Mouse (Mus musculus): Measurements from ENCODE around the gene Kcnip1. TPM values are rescaled to one million over a fixed set of nuclear protein-coding genes. Genes with fewer than 3 reads are reported as not detected.
A peak's percentile ranks its signal among the peaks of the same experiment; 100 is the strongest.

Gene Kcnip1
- polyA plus RNA-seq, 1 experiment from 2014 or later: 9.0 TPM

DNA sequence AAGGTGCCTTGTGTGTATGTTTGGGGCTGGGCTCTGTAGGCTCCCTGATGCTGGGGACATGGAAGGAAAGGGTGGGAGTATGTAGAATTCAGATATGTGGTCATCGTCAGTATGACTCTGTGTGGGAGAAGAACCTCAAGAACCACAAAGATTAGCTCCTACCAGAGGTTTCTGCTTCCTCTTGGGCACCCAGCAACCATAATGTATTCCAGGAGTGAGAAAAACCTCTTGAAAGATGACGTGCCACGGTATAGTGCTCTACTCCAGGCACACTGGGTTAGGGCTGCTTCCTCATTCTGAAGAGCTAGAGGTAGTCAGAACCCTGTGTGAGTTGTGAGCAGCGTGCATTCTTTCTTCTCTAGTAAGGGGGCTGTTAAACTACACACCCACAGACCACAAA, 25.2 kb downstream of the Kcnip1 start:
- no peaks in the 10 kb centered on the region for H3K9me3 ChIP-seq (ENCODE audit: control insufficient read depth, low read length)
- no peak overlapping the region for H3K27ac ChIP-seq (ENCODE audit: low read depth, low read length)
- no peaks in the 10 kb centered on the region for H3K27me3 ChIP-seq (ENCODE audit: control insufficient read depth, insufficient read depth, low read length)
- WGBS: 76% methylated on average over 4 of the region's 4 CpGs
- ATAC-seq (ENCODE audit: low FRiP score): no peak
- no peak overlapping the region for H3K4me2 ChIP-seq
- no peak overlapping the region for H3K4me3 ChIP-seq (ENCODE audit: low read depth, low read length)
- no peaks in the 10 kb centered on the region for H3K36me3 ChIP-seq (ENCODE audit: control insufficient read depth, insufficient read depth, low read length)
- no peak overlapping the region for H3K9ac ChIP-seq (ENCODE audit: low read length)
- no peak for DNase-seq (ENCODE audit: low spot score, missing footprints)
- H3K4me1 ChIP-seq (ENCODE audit: control insufficient read depth, insufficient read depth, low read length): no peaks in the 10 kb centered on the region

DNA sequence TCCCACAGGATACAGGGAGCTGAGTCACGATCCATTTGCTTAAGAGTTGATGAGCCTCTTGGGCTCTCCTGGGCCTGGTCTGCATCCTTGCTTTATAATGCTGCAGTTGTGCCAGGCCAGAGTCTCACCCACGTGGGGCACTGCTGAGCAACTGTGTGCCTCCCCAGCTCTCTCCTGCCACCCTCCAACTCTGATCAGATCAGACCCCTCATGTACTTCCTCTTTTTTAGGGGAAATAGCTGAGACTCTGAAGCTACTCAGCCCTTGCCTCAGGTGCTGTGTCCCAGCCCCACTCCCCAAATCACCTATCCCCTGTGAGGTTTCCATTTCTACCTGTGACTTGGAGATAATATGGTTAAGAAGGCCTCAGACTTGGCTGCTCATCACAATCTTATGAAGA, 27.6 kb downstream of the Kcnip1 start:
- ATAC-seq (ENCODE audit: low FRiP score): no peak
- Histone ChIP-seq H3K27me3 (ENCODE audit: control insufficient read depth, insufficient read depth, low read length) (no peaks in the 10 kb centered on the region), H3K27ac (ENCODE audit: low read depth, low read length) (no peak overlapping the region), H3K4me1 (ENCODE audit: control insufficient read depth, insufficient read depth, low read length) (no peaks in the 10 kb centered on the region), H3K4me3 (ENCODE audit: low read depth, low read length) (no peak overlapping the region), H3K9ac (ENCODE audit: low read length) (no peak overlapping the region), H3K4me2 (no peak overlapping the region), H3K36me3 (ENCODE audit: control insufficient read depth, insufficient read depth, low read length) (no peaks in the 10 kb centered on the region), H3K9me3 (ENCODE audit: control insufficient read depth, low read length) (no peaks in the 10 kb centered on the region)
- no peak for DNase-seq (ENCODE audit: low spot score, missing footprints)
- WGBS: 60% methylated on average over 2 of the region's 2 CpGs

DNA sequence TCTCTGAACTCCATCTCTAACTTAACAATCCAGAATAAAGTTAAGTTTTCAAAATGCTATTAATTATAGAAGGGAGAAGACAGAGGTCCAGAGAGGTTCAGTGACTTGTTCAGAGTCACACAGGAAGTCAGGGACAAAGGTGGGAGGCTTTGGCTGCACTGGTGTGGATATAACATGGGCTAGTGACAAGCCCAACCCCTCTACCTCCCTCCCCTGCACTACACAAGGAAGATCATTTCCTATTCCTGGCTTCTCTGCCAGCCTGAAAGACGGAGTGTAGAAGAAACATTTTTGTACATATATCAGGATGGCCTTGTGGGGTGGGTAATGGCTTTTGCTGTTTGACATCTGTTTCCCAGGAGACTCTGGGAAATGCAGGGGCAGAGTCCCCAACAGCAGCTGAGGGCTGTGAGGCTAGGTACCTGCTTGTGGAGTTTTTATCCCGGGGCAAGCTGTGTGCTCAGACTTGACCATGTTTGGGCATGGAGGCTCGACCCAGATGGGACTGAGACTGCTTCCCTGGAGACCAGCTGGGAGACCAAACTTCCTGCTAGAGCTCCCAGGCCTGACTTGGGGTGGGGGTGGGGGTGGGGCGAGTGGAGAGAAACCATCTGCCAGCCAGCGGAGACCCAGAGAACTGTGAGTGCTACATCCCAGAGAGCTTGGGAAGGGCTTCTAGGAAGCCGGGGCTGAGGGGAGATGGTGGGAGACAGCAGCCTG, 30.1 kb downstream of the Kcnip1 start, which contains the start of gene Kcnmb1:
Gene Kcnmb1 (plus strand): TSS at position 326 of the 720 bp plus-strand sequence.
- 49% methylated on average over 6 of the region's 6 CpGs for WGBS

DNA sequence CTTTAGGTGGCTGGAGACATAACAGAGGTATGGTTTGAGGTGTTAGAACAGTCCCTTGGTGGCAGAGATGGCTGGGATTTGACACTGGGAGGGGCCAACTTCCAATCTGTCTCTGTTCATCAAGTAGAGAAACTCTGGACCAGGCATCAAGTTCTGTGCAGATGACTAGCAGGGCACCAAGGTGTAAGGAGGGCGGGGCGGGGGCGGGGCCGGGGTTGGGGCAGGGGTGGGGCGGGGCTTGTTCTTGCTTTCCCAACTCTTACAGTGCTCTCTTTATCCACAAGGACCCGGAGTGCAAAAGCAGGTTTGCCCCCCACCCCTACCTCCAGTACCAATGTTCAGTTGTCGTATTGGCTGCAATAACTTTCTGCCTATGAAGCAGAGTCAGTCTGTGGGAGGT, 30.8 kb downstream of the Kcnip1 start:
- no peak overlapping the region for H3K27ac ChIP-seq (ENCODE audit: low read depth, low read length)
- no peak overlapping the region for H3K9ac ChIP-seq (ENCODE audit: low read length)
- DNase-seq (ENCODE audit: low spot score, missing footprints) (peak; percentile 57), ATAC-seq (ENCODE audit: low FRiP score) (no peak)
- H3K4me2 ChIP-seq: no peak overlapping the region
- H3K4me3 ChIP-seq (ENCODE audit: low read depth, low read length): no peak overlapping the region
- no peaks in the 10 kb centered on the region for H3K36me3 ChIP-seq (ENCODE audit: control insufficient read depth, insufficient read depth, low read length)
- no peaks in the 10 kb centered on the region for H3K27me3 ChIP-seq (ENCODE audit: control insufficient read depth, insufficient read depth, low read length)
- H3K4me1 ChIP-seq (ENCODE audit: control insufficient read depth, insufficient read depth, low read length): no peaks in the 10 kb centered on the region
- WGBS: 45% methylated on average over 7 of the region's 7 CpGs
- no peaks in the 10 kb centered on the region for H3K9me3 ChIP-seq (ENCODE audit: control insufficient read depth, low read length)

More for the DNA sequence above, 30.1 kb downstream of the Kcnip1 start, which contains the start of gene Kcnmb1:
- Histone ChIP-seq H3K36me3 (ENCODE audit: control insufficient read depth, insufficient read depth, low read length) (no peaks in the 10 kb centered on the region), H3K9ac (ENCODE audit: low read length) (no peak within 1 kb of the TSS), H3K4me1 (ENCODE audit: control insufficient read depth, insufficient read depth, low read length) (no peaks in the 10 kb centered on the region), H3K4me2 (no peak within 1 kb of the TSS), H3K27me3 (ENCODE audit: control insufficient read depth, insufficient read depth, low read length) (no peaks in the 10 kb centered on the region), H3K4me3 (ENCODE audit: low read depth, low read length) (no peak within 1 kb of the TSS), H3K27ac (ENCODE audit: low read depth, low read length) (no peak within 1 kb of the TSS), H3K9me3 (ENCODE audit: control insufficient read depth, low read length) (no peaks in the 10 kb centered on the region)
- ATAC-seq (ENCODE audit: low FRiP score) (peak; percentile 50; the same call in 1 of the 2 replicates), DNase-seq (ENCODE audit: low spot score, missing footprints) (peak; percentile 75)

DNA sequence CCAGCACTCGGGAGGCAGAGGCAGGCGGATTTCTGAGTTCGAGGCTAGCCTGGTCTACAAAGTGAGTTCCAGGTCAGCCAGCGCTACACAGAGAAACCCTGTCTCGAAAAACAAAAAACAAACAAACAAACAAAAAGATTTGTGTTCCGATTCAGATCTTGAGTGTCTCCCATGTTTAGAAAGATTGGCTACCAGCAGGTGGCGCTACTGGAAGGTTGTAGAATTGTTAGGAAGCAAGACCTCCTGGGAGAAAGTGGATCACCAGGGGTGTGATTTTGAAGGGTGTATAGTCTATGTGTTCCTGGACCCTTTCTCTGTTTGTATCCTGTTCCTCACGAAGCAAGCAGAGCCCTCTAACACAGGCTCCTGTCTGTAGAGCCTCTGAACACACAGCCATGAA, 34.2 kb downstream of the Kcnip1 start:
- no peak overlapping the region for H3K4me3 ChIP-seq (ENCODE audit: low read depth, low read length)
- H3K27ac ChIP-seq (ENCODE audit: low read depth, low read length): no peak overlapping the region
- H3K36me3 ChIP-seq (ENCODE audit: control insufficient read depth, insufficient read depth, low read length): no peaks in the 10 kb centered on the region
- H3K4me1 ChIP-seq (ENCODE audit: control insufficient read depth, insufficient read depth, low read length): no peaks in the 10 kb centered on the region
- no peaks in the 10 kb centered on the region for H3K9me3 ChIP-seq (ENCODE audit: control insufficient read depth, low read length)
- ATAC-seq (ENCODE audit: low FRiP score) (no peak), DNase-seq (ENCODE audit: low spot score, missing footprints) (peak; percentile 80)
- H3K4me2 ChIP-seq: no peak overlapping the region
- WGBS: 82% methylated on average over 8 of the region's 8 CpGs
- no peak overlapping the region for H3K9ac ChIP-seq (ENCODE audit: low read length)
- H3K27me3 ChIP-seq (ENCODE audit: control insufficient read depth, insufficient read depth, low read length): no peaks in the 10 kb centered on the region

DNA sequence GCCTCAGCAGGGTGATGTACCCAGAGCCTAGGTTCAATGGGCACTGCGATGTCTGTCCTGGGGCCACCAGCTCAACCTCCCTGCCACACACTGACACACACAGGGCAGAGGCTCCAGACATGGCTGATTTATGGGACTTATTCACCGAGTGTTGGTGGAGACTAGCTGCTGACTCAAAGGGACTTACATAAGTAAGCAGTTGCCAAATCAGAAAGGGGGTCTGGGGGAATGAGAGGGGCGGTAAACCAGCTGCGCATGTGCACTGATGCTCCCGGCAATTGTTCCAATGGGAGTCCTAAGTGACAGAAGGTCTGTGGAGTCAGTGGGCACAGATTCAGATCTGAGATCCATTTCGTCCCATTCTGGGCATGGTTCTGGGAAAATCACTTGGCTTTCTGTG, 35.4 kb downstream of the Kcnip1 start:
- no peak overlapping the region for H3K4me3 ChIP-seq (ENCODE audit: low read depth, low read length)
- no peak overlapping the region for H3K27ac ChIP-seq (ENCODE audit: low read depth, low read length)
- no peaks in the 10 kb centered on the region for H3K9me3 ChIP-seq (ENCODE audit: control insufficient read depth, low read length)
- H3K27me3 ChIP-seq (ENCODE audit: control insufficient read depth, insufficient read depth, low read length): no peaks in the 10 kb centered on the region
- no peaks in the 10 kb centered on the region for H3K4me1 ChIP-seq (ENCODE audit: control insufficient read depth, insufficient read depth, low read length)
- no peak for ATAC-seq (ENCODE audit: low FRiP score)
- H3K36me3 ChIP-seq (ENCODE audit: control insufficient read depth, insufficient read depth, low read length): no peaks in the 10 kb centered on the region
- DNase-seq (ENCODE audit: low spot score, missing footprints): peak; percentile 80
- no peak overlapping the region for H3K9ac ChIP-seq (ENCODE audit: low read length)
- H3K4me2 ChIP-seq: no peak overlapping the region
- 89% methylated on average over 6 of the region's 6 CpGs for WGBS

DNA sequence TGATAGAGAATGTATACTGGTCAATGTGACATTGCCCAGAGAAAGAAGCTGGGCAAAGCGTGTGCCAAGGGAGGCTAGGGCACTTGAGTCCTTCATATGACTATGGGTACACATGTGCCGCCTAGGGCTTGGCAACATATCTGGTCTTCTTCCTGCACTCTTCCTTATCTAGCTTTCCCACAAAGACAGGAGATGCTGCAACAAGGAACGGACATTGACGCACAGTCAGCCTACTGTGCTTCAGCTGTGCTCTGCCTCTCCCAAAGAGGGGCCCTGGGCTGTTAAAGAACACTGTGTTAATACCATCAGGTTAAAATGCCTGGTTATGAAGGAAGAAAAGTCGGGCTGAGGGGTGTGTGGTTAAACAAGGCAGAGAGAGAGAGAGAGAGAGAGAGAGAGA, 36.3 kb downstream of the Kcnip1 start:
- Histone ChIP-seq H3K27ac (ENCODE audit: low read depth, low read length) (no peak overlapping the region), H3K27me3 (ENCODE audit: control insufficient read depth, insufficient read depth, low read length) (no peaks in the 10 kb centered on the region), H3K4me1 (ENCODE audit: control insufficient read depth, insufficient read depth, low read length) (no peaks in the 10 kb centered on the region), H3K36me3 (ENCODE audit: control insufficient read depth, insufficient read depth, low read length) (no peaks in the 10 kb centered on the region), H3K9ac (ENCODE audit: low read length) (no peak overlapping the region), H3K9me3 (ENCODE audit: control insufficient read depth, low read length) (no peaks in the 10 kb centered on the region), H3K4me3 (ENCODE audit: low read depth, low read length) (no peak overlapping the region), H3K4me2 (no peak overlapping the region)
- ATAC-seq (ENCODE audit: low FRiP score) (no peak), DNase-seq (ENCODE audit: low spot score, missing footprints) (no peak)
- 87% methylated on average over 5 of the region's 5 CpGs for WGBS

DNA sequence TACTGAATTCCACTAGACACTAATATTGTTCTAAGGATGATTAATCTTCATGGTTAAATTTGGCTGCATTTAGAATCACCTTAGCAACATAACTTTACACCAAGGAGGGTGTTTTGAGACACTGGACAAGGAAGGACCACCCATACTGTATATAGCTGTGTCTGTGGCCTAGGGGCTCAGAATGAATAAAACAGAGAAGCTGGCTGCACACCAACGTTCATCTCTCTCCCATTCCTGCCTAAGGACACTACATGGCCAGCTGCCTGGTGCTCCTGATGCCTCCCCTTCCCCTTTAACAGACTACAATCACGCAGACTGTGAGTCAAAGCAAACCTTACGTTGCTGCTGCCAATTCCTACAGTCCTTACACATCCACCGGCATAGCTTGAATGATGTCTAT, 37.0 kb downstream of the Kcnip1 start:
- ATAC-seq (ENCODE audit: low FRiP score) (no peak), DNase-seq (ENCODE audit: low spot score, missing footprints) (peak; percentile 68)
- H3K27me3 ChIP-seq (ENCODE audit: control insufficient read depth, insufficient read depth, low read length): no peaks in the 10 kb centered on the region
- no peak overlapping the region for H3K27ac ChIP-seq (ENCODE audit: low read depth, low read length)
- H3K4me2 ChIP-seq: no peak overlapping the region
- no peaks in the 10 kb centered on the region for H3K9me3 ChIP-seq (ENCODE audit: control insufficient read depth, low read length)
- no peak overlapping the region for H3K9ac ChIP-seq (ENCODE audit: low read length)
- H3K36me3 ChIP-seq (ENCODE audit: control insufficient read depth, insufficient read depth, low read length): no peaks in the 10 kb centered on the region
- 77% methylated on average over 4 of the region's 4 CpGs for WGBS
- H3K4me1 ChIP-seq (ENCODE audit: control insufficient read depth, insufficient read depth, low read length): no peaks in the 10 kb centered on the region
- no peak overlapping the region for H3K4me3 ChIP-seq (ENCODE audit: low read depth, low read length)

DNA sequence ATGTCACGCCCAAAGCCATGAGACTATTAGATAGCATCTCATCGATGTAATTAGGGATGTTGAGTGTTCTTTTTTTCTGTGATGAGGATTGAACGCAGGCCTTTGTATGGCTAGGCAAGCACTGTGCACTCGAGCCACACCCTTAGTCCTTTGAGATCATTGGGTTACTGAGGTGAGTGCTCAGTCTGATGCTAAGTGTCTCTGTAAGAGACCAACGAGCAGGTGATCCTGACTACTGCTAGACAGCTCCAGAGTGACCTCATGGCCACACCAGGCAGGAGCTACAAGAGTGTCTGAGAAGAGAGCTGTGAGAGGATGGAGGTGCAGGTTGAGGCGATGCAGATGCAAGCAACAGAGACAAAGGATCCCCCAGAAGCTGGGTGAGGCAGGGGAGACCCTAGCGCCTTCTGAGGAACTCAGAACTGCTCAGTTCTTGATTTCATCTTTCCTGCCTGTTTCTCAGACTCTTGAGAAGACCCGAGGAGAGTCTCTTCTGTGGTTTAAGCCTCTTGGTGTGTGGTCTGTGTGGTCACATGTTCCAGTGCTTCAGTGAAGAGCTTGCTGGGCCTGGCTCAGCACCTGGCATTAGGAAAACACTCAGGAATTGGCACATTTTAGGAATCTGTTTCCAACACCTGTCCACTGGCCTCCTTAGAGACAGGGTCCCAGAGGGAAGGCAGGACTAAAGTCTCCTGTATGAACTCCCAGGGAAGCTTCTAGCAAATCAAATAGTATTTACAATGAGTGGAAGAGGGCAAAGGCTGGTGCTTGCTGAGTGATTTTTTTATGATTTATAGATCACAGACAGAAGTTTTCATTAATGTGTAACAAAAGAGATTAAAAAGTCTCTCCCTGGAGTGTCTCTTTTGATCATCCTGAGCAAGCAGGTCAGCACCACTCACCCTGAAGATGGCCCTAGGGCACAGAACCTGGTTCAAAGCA, 41.0 kb downstream of the Kcnip1 start:
- 88% methylated on average over 8 of the region's 8 CpGs for WGBS
- no peak overlapping the region for H3K27ac ChIP-seq (ENCODE audit: low read depth, low read length)
- no peak for ATAC-seq (ENCODE audit: low FRiP score)

More for the DNA sequence above, 41.0 kb downstream of the Kcnip1 start:
- Histone ChIP-seq H3K9ac (ENCODE audit: low read length) (no peak overlapping the region), H3K27me3 (ENCODE audit: control insufficient read depth, insufficient read depth, low read length) (no peaks in the 10 kb centered on the region), H3K4me3 (ENCODE audit: low read depth, low read length) (no peak overlapping the region), H3K4me2 (no peak overlapping the region), H3K9me3 (ENCODE audit: control insufficient read depth, low read length) (no peaks in the 10 kb centered on the region), H3K36me3 (ENCODE audit: control insufficient read depth, insufficient read depth, low read length) (no peaks in the 10 kb centered on the region), H3K4me1 (ENCODE audit: control insufficient read depth, insufficient read depth, low read length) (no peaks in the 10 kb centered on the region)
- peak; percentile 77 for DNase-seq (ENCODE audit: low spot score, missing footprints)

Data from midbrain, embryonic 11.5 days (tissue).